Mouse (Mus musculus): Measurements from ENCODE around the gene Gm6993. TPM values are rescaled to one million over a fixed set of nuclear protein-coding genes. Genes with fewer than 3 reads are reported as not detected.

Gm6993 gene
- total RNA-seq, 2 experiments from 2014 or later: not detected

- ATAC-seq (ENCODE audit: poor library complexity, severe bottlenecking): no peak
Observed at GRCm38 (mm10) chr12:31239031-31239583, 1.5 kb upstream of the Gm6993 start.

- no peak for ATAC-seq (ENCODE audit: poor library complexity, severe bottlenecking)
Observed at GRCm38 (mm10) chr12:31239798-31240197, 772 bp upstream of the Gm6993 start.

GRCm38 (mm10) chr12:31241595-31242342 lies 1.2 kb downstream of the Gm6993 start:
- ATAC-seq (ENCODE audit: poor library complexity, severe bottlenecking): no peak

- no peak for ATAC-seq (ENCODE audit: poor library complexity, severe bottlenecking)
Observed at GRCm38 (mm10) chr12:31244001-31244400, 3.4 kb downstream of the Gm6993 start.

GRCm38 (mm10) chr12:31244691-31245090 lies 4.1 kb downstream of the Gm6993 start:
- no peak for ATAC-seq (ENCODE audit: poor library complexity, severe bottlenecking)

- no peak for ATAC-seq (ENCODE audit: poor library complexity, severe bottlenecking)
Observed at GRCm38 (mm10) chr12:31246153-31246552, 5.6 kb downstream of the Gm6993 start.

GRCm38 (mm10) chr12:31246615-31247014 lies 6.0 kb downstream of the Gm6993 start:
- no peak for ATAC-seq (ENCODE audit: poor library complexity, severe bottlenecking)

GRCm38 (mm10) chr12:31248165-31248564 lies 7.6 kb downstream of the Gm6993 start:
- no peak for ATAC-seq (ENCODE audit: poor library complexity, severe bottlenecking)

- ATAC-seq (ENCODE audit: poor library complexity, severe bottlenecking): no peak
Observed at GRCm38 (mm10) chr12:31248681-31249080, 8.1 kb downstream of the Gm6993 start.

GRCm38 (mm10) chr12:31252259-31252658 lies 11.7 kb downstream of the Gm6993 start:
- ATAC-seq (ENCODE audit: poor library complexity, severe bottlenecking): no peak

- ATAC-seq (ENCODE audit: poor library complexity, severe bottlenecking): no peak
Observed at GRCm38 (mm10) chr12:31254978-31255377, 14.4 kb downstream of the Gm6993 start.

- ATAC-seq (ENCODE audit: poor library complexity, severe bottlenecking): no peak
Observed at GRCm38 (mm10) chr12:31256121-31256903, 15.7 kb downstream of the Gm6993 start.

- ATAC-seq (ENCODE audit: poor library complexity, severe bottlenecking): no peak
Observed at GRCm38 (mm10) chr12:31261882-31262281, 21.3 kb downstream of the Gm6993 start.

- ATAC-seq (ENCODE audit: poor library complexity, severe bottlenecking): no peak
Observed at GRCm38 (mm10) chr12:31263921-31264320, 23.4 kb downstream of the Gm6993 start.

- ATAC-seq (ENCODE audit: poor library complexity, severe bottlenecking): no peak
Observed at GRCm38 (mm10) chr12:31265005-31265721, 24.6 kb downstream of the Gm6993 start, which contains the start of gene Lamb1. Lamb1 (plus strand) TSS chr12:31265234.

- ATAC-seq (ENCODE audit: poor library complexity, severe bottlenecking): no peak
Observed at GRCm38 (mm10) chr12:31265722-31266431, 25.3 kb downstream of the Gm6993 start.

GRCm38 (mm10) chr12:31266686-31267085 lies 26.1 kb downstream of the Gm6993 start:
- no peak for ATAC-seq (ENCODE audit: poor library complexity, severe bottlenecking)

GRCm38 (mm10) chr12:31267363-31267762 lies 26.8 kb downstream of the Gm6993 start:
- no peak for ATAC-seq (ENCODE audit: poor library complexity, severe bottlenecking)

GRCm38 (mm10) chr12:31268315-31268714 lies 27.7 kb downstream of the Gm6993 start:
- ATAC-seq (ENCODE audit: poor library complexity, severe bottlenecking): no peak

- ATAC-seq (ENCODE audit: poor library complexity, severe bottlenecking): no peak
Observed at GRCm38 (mm10) chr12:31269020-31269597, 28.5 kb downstream of the Gm6993 start.
